Mouse (Mus musculus) heart, embryonic 13.5 days (tissue): Measurements from ENCODE around the gene Ost4. TPM values are rescaled to one million over a fixed set of nuclear protein-coding genes. Genes with fewer than 3 reads are reported as not detected.

Experiments
- ATAC-seq: fragments of 200-750 bp; cut with Nextera tagmentation; 2 replicates; pipeline ENCODE4 v1.8.0; 2017; ENCODE audit warnings: moderate TSS enrichment; ENCODE audit not compliant: insufficient number of reproducible peaks, low FRiP score, low TSS enrichment; ENCODE audit errors: extremely low read depth
- H3K27ac ChIP-seq: fragments of 300-500 bp; sonication (generic); replicated peaks from 2 replicates; pipeline ENCODE4 v1.5.1; 2015; ENCODE audit warnings: moderate library complexity, mild to moderate bottlenecking, inconsistent platforms
- H3K27me3 ChIP-seq: fragments of 300-500 bp; sonication (generic); replicated peaks from 2 replicates; pipeline ENCODE4 v1.6.1; 2015; ENCODE audit warnings: mild to moderate bottlenecking, inconsistent platforms
- H3K36me3 ChIP-seq: fragments of 300-500 bp; sonication (generic); 2 replicates; pipeline ENCODE4 v1.6.1; 2015; ENCODE audit warnings: mild to moderate bottlenecking, inconsistent platforms
- H3K4me1 ChIP-seq: fragments of 300-500 bp; sonication (generic); 2 replicates; pipeline ENCODE4 v1.6.1; 2015; ENCODE audit warnings: inconsistent platforms
- H3K4me2 ChIP-seq: fragments of 300-500 bp; sonication (generic); 2 replicates; pipeline ENCODE4 v1.6.1; 2015; ENCODE audit warnings: inconsistent platforms, mild to moderate bottlenecking, moderate library complexity
- H3K4me3 ChIP-seq: fragments of 300-500 bp; sonication (generic); 2 replicates; pipeline ENCODE4 v1.5.1; 2015; ENCODE audit warnings: moderate library complexity, mild to moderate bottlenecking, inconsistent platforms
- H3K9ac ChIP-seq: fragments of 300-500 bp; sonication (generic); 2 replicates; pipeline ENCODE4 v1.6.1; 2015; ENCODE audit warnings: inconsistent platforms, mild to moderate bottlenecking, moderate library complexity
- H3K9me3 ChIP-seq: fragments of 300-500 bp; sonication (generic); 2 replicates; pipeline ENCODE4 v1.6.1; 2016; ENCODE audit warnings: inconsistent platforms
- WGBS: fragments of 180-500 bp; shearing (Covaris S2); methylation state at CpG from one replicate; pipeline ENCODE4 v1.1.7; 2015; ENCODE audit warnings: mixed read lengths; 5-methylcytosine and 5-hydroxymethylcytosine counted together
- polyA plus RNA-seq: library from polyadenylated mRNA; unstranded; fragments of >200 nt; fragmentation: Nextera tagmentation; extraction: Ambion mirVana; gene quantifications from 2 replicates; pipeline ENCODE4 v1.2.1, GENCODE M21; 2015

Gene Ost4
- polyA plus RNA-seq, 1 experiment from 2014 or later: 421 TPM

- peak overlapping the region; percentile 79 for H3K4me2 ChIP-seq
- no peaks in the 10 kb centered on the region for H3K27me3 ChIP-seq
- H3K36me3 ChIP-seq: peaks cover 38% of the 10 kb centered on the region
- no peaks in the 10 kb centered on the region for H3K9me3 ChIP-seq
- H3K4me1 ChIP-seq: peaks cover 79% of the 10 kb centered on the region
- WGBS: 46% methylated on average over 9 of the region's 9 CpGs
- H3K9ac ChIP-seq: peak overlapping the region; percentile 83
- peak overlapping the region; percentile 96 for H3K27ac ChIP-seq
- ATAC-seq: no peak
- peak overlapping the region; percentile 59 for H3K4me3 ChIP-seq
These were observed 7.9 kb upstream of the Ost4 start for GRCm38 (mm10) chr5:30915456-30915855.

- peak overlapping the region; percentile 83 for H3K9ac ChIP-seq
- peaks cover 82% of the 10 kb centered on the region for H3K4me1 ChIP-seq
- 50% methylated on average over 6 of the region's 6 CpGs for WGBS
- H3K9me3 ChIP-seq: no peaks in the 10 kb centered on the region
- H3K4me2 ChIP-seq: peak overlapping the region; percentile 79
- peak overlapping the region; percentile 96 for H3K27ac ChIP-seq
- peaks cover 33% of the 10 kb centered on the region for H3K36me3 ChIP-seq
- ATAC-seq: no peak
- H3K4me3 ChIP-seq: peak overlapping the region; percentile 59
- H3K27me3 ChIP-seq: no peaks in the 10 kb centered on the region
These were observed 7.3 kb upstream of the Ost4 start for GRCm38 (mm10) chr5:30914849-30915248.

GRCm38 (mm10) chr5:30914101-30914635 lies 6.6 kb upstream of the Ost4 start:
- Histone ChIP-seq H3K27ac (peak overlapping the region; percentile 96), H3K9ac (peak overlapping the region; percentile 83), H3K36me3 (peaks cover 26% of the 10 kb centered on the region), H3K9me3 (no peaks in the 10 kb centered on the region), H3K27me3 (no peaks in the 10 kb centered on the region), H3K4me1 (peaks cover 88% of the 10 kb centered on the region), H3K4me3 (peak overlapping the region; percentile 59), H3K4me2 (peak overlapping the region; percentile 79)
- WGBS: 48% methylated on average over 7 of the region's 7 CpGs
- ATAC-seq: no peak

GRCm38 (mm10) chr5:30913060-30913841 lies 5.7 kb upstream of the Ost4 start, which contains the start of gene Emilin1:
Gene Emilin1, plus strand, starts transcription at chr5:30913402.
- peak within 1 kb of the TSS; percentile 83 for H3K9ac ChIP-seq
- H3K9me3 ChIP-seq: no peaks in the 10 kb centered on the region
- H3K27me3 ChIP-seq: no peaks in the 10 kb centered on the region
- peak within 1 kb of the TSS; percentile 96 for H3K27ac ChIP-seq
- H3K4me1 ChIP-seq: peaks cover 95% of the 10 kb centered on the region
- H3K4me2 ChIP-seq: peak within 1 kb of the TSS; percentile 79
- peak within 1 kb of the TSS; percentile 59 for H3K4me3 ChIP-seq
- peak; percentile 58 for ATAC-seq
- H3K36me3 ChIP-seq: peaks cover 17% of the 10 kb centered on the region
- WGBS: 17% methylated on average over 13 of the region's 13 CpGs

- H3K36me3 ChIP-seq: peaks cover 6% of the 10 kb centered on the region
- H3K4me3 ChIP-seq: no peak overlapping the region
- peak overlapping the region; percentile 83 for H3K9ac ChIP-seq
- ATAC-seq: no peak
- H3K27me3 ChIP-seq: no peaks in the 10 kb centered on the region
- H3K27ac ChIP-seq: peak overlapping the region; percentile 96
- 55% methylated on average over 5 of the region's 5 CpGs for WGBS
- H3K9me3 ChIP-seq: no peaks in the 10 kb centered on the region
- peaks cover 92% of the 10 kb centered on the region for H3K4me1 ChIP-seq
- H3K4me2 ChIP-seq: peak overlapping the region; percentile 79; the same call in 1 of the 2 replicates
These were observed 4.6 kb upstream of the Ost4 start for GRCm38 (mm10) chr5:30912156-30912555.

- Histone ChIP-seq H3K9me3 (no peaks in the 10 kb centered on the region), H3K27ac (peak overlapping the region; percentile 96), H3K36me3 (peaks cover 7% of the 10 kb centered on the region), H3K4me1 (peaks cover 91% of the 10 kb centered on the region), H3K9ac (no peak overlapping the region), H3K4me2 (no peak overlapping the region), H3K4me3 (no peak overlapping the region), H3K27me3 (no peaks in the 10 kb centered on the region)
- no peak for ATAC-seq
These were observed 2.9 kb upstream of the Ost4 start for GRCm38 (mm10) chr5:30910481-30910880.

GRCm38 (mm10) chr5:30909863-30910262 lies 2.3 kb upstream of the Ost4 start:
- Histone ChIP-seq H3K27ac (peak overlapping the region; percentile 99), H3K36me3 (peaks cover 13% of the 10 kb centered on the region), H3K9ac (peak overlapping the region; percentile 94; the same call in 1 of the 2 replicates), H3K4me3 (no peak overlapping the region), H3K4me1 (peaks cover 91% of the 10 kb centered on the region), H3K27me3 (no peaks in the 10 kb centered on the region), H3K4me2 (no peak overlapping the region), H3K9me3 (no peaks in the 10 kb centered on the region)
- ATAC-seq: no peak
- 80% methylated on average over 7 of the region's 7 CpGs for WGBS

GRCm38 (mm10) chr5:30909300-30909659 lies 1.7 kb upstream of the Ost4 start:
- Histone ChIP-seq H3K4me2 (peak overlapping the region; percentile 95), H3K9ac (peak overlapping the region; percentile 94), H3K9me3 (no peaks in the 10 kb centered on the region), H3K4me3 (no peak overlapping the region), H3K4me1 (peaks cover 86% of the 10 kb centered on the region), H3K27me3 (no peaks in the 10 kb centered on the region), H3K36me3 (peaks cover 19% of the 10 kb centered on the region), H3K27ac (peak overlapping the region; percentile 99)
- ATAC-seq: no peak
- 18% methylated on average over 7 of the region's 7 CpGs for WGBS

GRCm38 (mm10) chr5:30908426-30909299 lies 1.1 kb upstream of the Ost4 start:
- no peaks in the 10 kb centered on the region for H3K27me3 ChIP-seq
- H3K4me2 ChIP-seq: peak overlapping the region; percentile 95
- H3K36me3 ChIP-seq: peaks cover 25% of the 10 kb centered on the region
- H3K27ac ChIP-seq: peak overlapping the region; percentile 99
- peak overlapping the region; percentile 94 for H3K9ac ChIP-seq
- ATAC-seq: peak; percentile 22; the same call in 1 of the 2 replicates
- H3K4me3 ChIP-seq: peak overlapping the region; percentile 83
- WGBS: 25% methylated on average over 13 of the region's 13 CpGs
- H3K9me3 ChIP-seq: no peaks in the 10 kb centered on the region
- peaks cover 80% of the 10 kb centered on the region for H3K4me1 ChIP-seq

- H3K27me3 ChIP-seq: no peaks in the 10 kb centered on the region
- H3K27ac ChIP-seq: no peak overlapping the region
- H3K36me3 ChIP-seq: peaks cover 91% of the 10 kb centered on the region
- ATAC-seq: no peak
- no peak overlapping the region for H3K4me3 ChIP-seq
- peaks cover 24% of the 10 kb centered on the region for H3K4me1 ChIP-seq
- H3K9me3 ChIP-seq: no peaks in the 10 kb centered on the region
- H3K9ac ChIP-seq: no peak overlapping the region
- WGBS: 83% methylated on average over 5 of the region's 5 CpGs
- no peak overlapping the region for H3K4me2 ChIP-seq
These were observed 5.7 kb downstream of the Ost4 start for GRCm38 (mm10) chr5:30901860-30902259.

- Histone ChIP-seq H3K4me2 (peak overlapping the region; percentile 82), H3K36me3 (peaks cover 51% of the 10 kb centered on the region), H3K4me3 (peak overlapping the region; percentile 87), H3K4me1 (peaks cover 25% of the 10 kb centered on the region), H3K9ac (peak overlapping the region; percentile 92), H3K27me3 (no peaks in the 10 kb centered on the region), H3K27ac (peak overlapping the region; percentile 96), H3K9me3 (no peaks in the 10 kb centered on the region)
- ATAC-seq: no peak
- 76% methylated on average over 7 of the region's 7 CpGs for WGBS
These were observed 17.2 kb downstream of the Ost4 start for GRCm38 (mm10) chr5:30890375-30890774.
